In the genomic region with DNA sequence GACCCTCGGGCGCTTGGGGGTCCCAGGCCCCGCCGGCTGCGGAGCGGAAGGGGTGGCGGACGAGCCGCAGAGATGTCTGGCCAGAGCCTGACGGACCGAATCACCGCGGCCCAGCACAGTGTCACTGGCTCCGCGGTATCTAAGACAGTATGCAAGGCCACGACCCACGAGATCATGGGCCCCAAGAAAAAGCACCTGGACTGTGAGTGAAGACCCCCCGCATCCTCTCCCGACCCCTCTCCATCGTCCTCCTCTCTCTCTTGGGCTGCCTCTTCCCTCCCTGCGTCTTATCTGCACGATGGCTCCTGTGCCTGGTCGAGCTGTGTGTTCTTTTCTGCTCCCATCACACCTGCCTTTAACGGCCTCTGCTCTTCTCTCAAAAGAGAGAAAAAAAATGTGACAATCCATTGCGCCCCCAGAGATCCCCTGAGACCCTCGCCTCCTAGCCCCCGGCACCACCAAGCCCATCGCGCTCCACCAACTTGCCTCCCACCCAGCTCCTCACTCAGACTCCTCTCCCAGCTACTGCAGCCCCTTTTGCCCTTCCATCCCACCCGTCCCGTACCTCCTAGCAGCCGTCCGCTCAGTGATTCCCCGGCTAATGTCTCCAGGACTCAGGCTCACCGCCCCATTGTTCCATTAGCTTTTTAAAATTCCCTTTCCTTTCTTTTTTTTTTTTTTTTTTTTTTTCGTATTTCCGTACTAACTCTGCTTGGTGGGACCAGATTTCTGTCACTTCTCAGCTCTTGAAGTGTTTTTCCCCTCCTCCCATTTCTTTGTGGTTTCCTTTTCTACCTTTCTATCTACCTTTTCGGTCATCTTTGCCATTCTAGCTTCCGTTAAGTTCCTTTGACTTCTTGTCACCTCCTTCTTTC, we compare ENCODE assay signal across 8 mouse cellular contexts. TPM values are rescaled to one million over a fixed set of nuclear protein-coding genes. Genes with fewer than 3 reads are reported as not detected.
A peak's percentile ranks its signal among the peaks of the same experiment; 100 is the strongest.
DNase-seq lines count a peak whose midpoint lies in the region; ATAC-seq lines count a peak whose summit lies in the region.

No protein-coding gene starts in this region.

- H3K9me3 ChIP-seq in heart, embryonic 10.5 days, result no peaks in the 10 kb centered on the region
- no peaks in the 10 kb centered on the region for H3K9me3 ChIP-seq in lung, embryonic 15.5 days

- H3K27me3 ChIP-seq in heart, embryonic 10.5 days (ENCODE audit: insufficient read depth, poor library complexity, severe bottlenecking), result no peaks in the 10 kb centered on the region
- H3K27me3 ChIP-seq in lung, embryonic 15.5 days, result no peaks in the 10 kb centered on the region

- peak overlapping the region; percentile 98 for H3K27ac ChIP-seq in heart, embryonic 10.5 days
- H3K27ac ChIP-seq in lung, embryonic 15.5 days, result peak overlapping the region; percentile 97

- peaks cover 7% of the 10 kb centered on the region for H3K4me1 ChIP-seq in heart, embryonic 10.5 days
- H3K4me1 ChIP-seq in lung, embryonic 15.5 days, result peaks cover 33% of the 10 kb centered on the region

- peak overlapping the region; percentile 93 for H3K9ac ChIP-seq in lung, embryonic 15.5 days

- H3K4me3 ChIP-seq in heart, embryonic 10.5 days, result peak overlapping the region; percentile 85
- peak overlapping the region; percentile 91 for H3K4me3 ChIP-seq in lung, embryonic 15.5 days

- peak; percentile 15 for DNase-seq in urinary bladder, postnatal 25 days (ENCODE audit: low spot score)
- DNase-seq in urinary bladder, postnatal 10 days (ENCODE audit: low spot score), result no peak
- DNase-seq in embryo, embryonic 11 days, result peak; percentile 50
- peak; percentile 81 for DNase-seq in heart, embryonic 10.5 days (ENCODE audit: low spot score)
- DNase-seq in kidney, postnatal 14 days, result peak; percentile 21
- peak; percentile 50 for DNase-seq in retina, embryonic 14.5 days (ENCODE audit: low spot score)
- peak; percentile 51 for DNase-seq in thymus, postnatal 25 days

- ATAC-seq in lung, embryonic 15.5 days (ENCODE audit: borderline replicate concordance, extremely low read depth, low FRiP score, low TSS enrichment), result no peak; the same call in 1 of the 2 replicates

- under 1% methylated on average over 39 of the region's 39 CpGs for WGBS in heart, embryonic 10.5 days
- under 1% methylated on average over 39 of the region's 39 CpGs for WGBS in lung, embryonic 15.5 days

- H3K36me3 ChIP-seq in heart, embryonic 10.5 days, result no peaks in the 10 kb centered on the region
- H3K36me3 ChIP-seq in lung, embryonic 15.5 days, result no peaks in the 10 kb centered on the region

- peak overlapping the region; percentile 62 for H3K4me2 ChIP-seq in lung, embryonic 15.5 days

RNA-seq across cellular contexts. Expression of a gene that starts 0.7 kb away (rescaled TPM):
- 29.5 and 29.8 TPM in 2 replicates for polyA plus RNA-seq in heart, embryonic 10.5 days (2016; fragmentation: Nextera tagmentation; extraction: Ambion mirVana)
- 40.8 and 43.2 TPM in 2 replicates for polyA plus RNA-seq in lung, embryonic 15.5 days (2015; fragmentation: Nextera tagmentation; extraction: Ambion mirVana)
